Comparison of ENCODE assay signal across 8 mouse cellular contexts in genomic region chr17:80060151-80060550, GRCm38 (mm10). TPM values are rescaled to one million over a fixed set of nuclear protein-coding genes. Genes with fewer than 3 reads are reported as not detected.
A peak's percentile ranks its signal among the peaks of the same experiment; 100 is the strongest.
DNase-seq lines count a peak whose midpoint lies in the region; ATAC-seq and TF ChIP-seq lines count a peak whose summit lies in the region.

No protein-coding gene starts in this region.

- WGBS in hindbrain, embryonic 10.5 days: 27% methylated on average over 5 of the region's 5 CpGs
- 12% methylated on average over 5 of the region's 5 CpGs for WGBS in limb, embryonic 14.5 days
- WGBS in stomach, embryonic 15.5 days: 13% methylated on average over 5 of the region's 5 CpGs

- H3K9me3 ChIP-seq in megakaryocyte, embryonic 14.5 days: no peaks in the 10 kb centered on the region
- no peaks in the 10 kb centered on the region for H3K9me3 ChIP-seq in hindbrain, embryonic 10.5 days
- no peaks in the 10 kb centered on the region for H3K9me3 ChIP-seq in limb, embryonic 14.5 days (ENCODE audit: control insufficient read depth, low read length)
- no peaks in the 10 kb centered on the region for H3K9me3 ChIP-seq in stomach, embryonic 15.5 days

- peaks cover 11% of the 10 kb centered on the region for H3K36me3 ChIP-seq in megakaryocyte, embryonic 14.5 days (replicated peaks; ENCODE audit: low read length)
- H3K36me3 ChIP-seq in hindbrain, embryonic 10.5 days: peaks cover 11% of the 10 kb centered on the region
- H3K36me3 ChIP-seq in limb, embryonic 14.5 days (ENCODE audit: control insufficient read depth, insufficient read depth, low read length): no peaks in the 10 kb centered on the region
- no peaks in the 10 kb centered on the region for H3K36me3 ChIP-seq in stomach, embryonic 15.5 days

- H3K27ac ChIP-seq in hindbrain, embryonic 10.5 days: peak overlapping the region; percentile 100; the same call in 1 of the 2 replicates
- no peak overlapping the region for H3K27ac ChIP-seq in limb, embryonic 14.5 days (replicated peaks; ENCODE audit: low read depth, low read length)
- no peak overlapping the region for H3K27ac ChIP-seq in stomach, embryonic 15.5 days

- H3K4me3 ChIP-seq in megakaryocyte, embryonic 14.5 days (replicated peaks): peak overlapping the region; percentile 99
- H3K4me3 ChIP-seq in hindbrain, embryonic 10.5 days: peak overlapping the region; percentile 97
- peak overlapping the region; percentile 97 for H3K4me3 ChIP-seq in limb, embryonic 14.5 days (replicated peaks; ENCODE audit: low read length)
- peak overlapping the region; percentile 98 for H3K4me3 ChIP-seq in stomach, embryonic 15.5 days (replicated peaks)

- ATAC-seq in megakaryocyte, adult 5-6 weeks (ENCODE audit: poor library complexity, severe bottlenecking): no peak
- ATAC-seq in limb, embryonic 14.5 days (ENCODE audit: low FRiP score, low read depth): no peak
- no peak for ATAC-seq in stomach, embryonic 15.5 days (ENCODE audit: insufficient read depth, low FRiP score, low read depth)
- ATAC-seq in inflammation-experienced regulatory T-cells, adult 6 months: no peak

- TF ChIP-seq POLR2A in limb, embryonic 14.5 days (IDR thresholded peaks at IDR 0.05; ENCODE audit: borderline replicate concordance, extremely low read depth, insufficient read depth, insufficient read length): no peak

- peak overlapping the region; percentile 74 for H3K4me2 ChIP-seq in limb, embryonic 14.5 days (replicated peaks; ENCODE audit: low read depth, low read length, severe bottlenecking)
- H3K4me2 ChIP-seq in stomach, embryonic 15.5 days: peak overlapping the region; percentile 81

- peak overlapping the region; percentile 98 for H3K9ac ChIP-seq in limb, embryonic 14.5 days (ENCODE audit: low read depth, low read length, severe bottlenecking)
- H3K9ac ChIP-seq in stomach, embryonic 15.5 days: no peak overlapping the region

- H3K27me3 ChIP-seq in megakaryocyte, embryonic 14.5 days (replicated peaks): no peaks in the 10 kb centered on the region
- no peaks in the 10 kb centered on the region for H3K27me3 ChIP-seq in hindbrain, embryonic 10.5 days (ENCODE audit: insufficient read depth, poor library complexity, severe bottlenecking)
- H3K27me3 ChIP-seq in limb, embryonic 14.5 days (ENCODE audit: control insufficient read depth, insufficient read depth, low read length): no peaks in the 10 kb centered on the region
- H3K27me3 ChIP-seq in stomach, embryonic 15.5 days (replicated peaks): no peaks in the 10 kb centered on the region

- DNase-seq in hindbrain, embryonic 10.5 days (ENCODE audit: low spot score): no peak
- no peak for DNase-seq in limb, embryonic 14.5 days (ENCODE audit: low spot score)
- no peak for DNase-seq in ovary, adult 18-20 months (ENCODE audit: low spot score)
- no peak for DNase-seq in testis, postnatal 10 days (ENCODE audit: low spot score)

- peaks cover 48% of the 10 kb centered on the region for H3K4me1 ChIP-seq in megakaryocyte, embryonic 14.5 days
- peaks cover 37% of the 10 kb centered on the region for H3K4me1 ChIP-seq in hindbrain, embryonic 10.5 days (replicated peaks)
- peaks cover 18% of the 10 kb centered on the region for H3K4me1 ChIP-seq in limb, embryonic 14.5 days (ENCODE audit: control insufficient read depth, insufficient read depth, low read length)
- H3K4me1 ChIP-seq in stomach, embryonic 15.5 days: no peaks in the 10 kb centered on the region; the same call in 1 of the 2 replicates

RNA-seq across cellular contexts. Expression of gene Hnrnpll, which starts 2.0 kb away (rescaled TPM):
- polyA plus RNA-seq in megakaryocyte, embryonic 14.5 days (2012; ENCODE audit: insufficient read depth, low replicate concordance): 10.4 and 16.8 TPM in 2 replicates
- 97.4 and 108 TPM in 2 replicates for total RNA-seq in megakaryocyte, adult 5-6 weeks (2015)
- 53.1 and 65.2 TPM in 2 replicates for total RNA-seq in megakaryocyte, adult 5-6 weeks (2017)
- 85.6 and 92.4 TPM in 2 replicates for polyA plus RNA-seq in hindbrain, embryonic 10.5 days (2016; fragmentation: Nextera tagmentation; extraction: Ambion mirVana)
- polyA plus RNA-seq in limb, embryonic 14.5 days (2012; rRNA removed): 66.4 and 71.4 TPM in 2 replicates
- 58.0 and 66.8 TPM in 2 replicates for polyA plus RNA-seq in limb, embryonic 14.5 days (2014; fragmentation: Nextera tagmentation; extraction: Ambion mirVana)
- polyA plus RNA-seq in stomach, embryonic 15.5 days (2015; fragmentation: Nextera tagmentation; extraction: Ambion mirVana): 55.8 and 59.1 TPM in 2 replicates
- polyA plus RNA-seq in inflammation-experienced regulatory T-cells, adult 6 months (2017; shearing (Covaris generic)): 10 to 100 TPM; 30.8 to 34.3 (median 33.4) TPM
